Mouse (Mus musculus): ENCODE results near the gene Kif26b.

DNA sequence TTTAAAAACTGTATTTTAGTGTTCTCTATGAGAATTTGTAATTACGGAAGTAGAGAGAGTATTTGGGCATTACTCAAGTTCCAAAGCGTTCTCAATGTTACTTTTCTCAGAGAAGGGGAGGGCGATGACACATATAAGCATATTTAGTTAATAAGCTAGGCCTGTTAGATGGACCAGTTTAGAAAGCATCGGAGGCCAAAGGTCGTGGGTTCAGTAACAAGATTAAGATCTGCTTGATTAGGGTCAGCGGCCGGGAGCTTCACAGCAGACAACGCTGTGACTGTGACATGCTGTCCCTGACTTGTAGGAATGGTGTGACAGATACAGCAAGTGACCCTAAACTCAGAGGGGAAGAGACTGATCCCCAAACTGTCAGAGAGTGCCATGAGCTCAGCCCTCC, 174.6 kb downstream of the Kif26b start:
- TF ChIP-seq CTCF (IDR thresholded peaks at IDR 0.05; ENCODE audit: control insufficient read depth, insufficient read depth, low read length) (no peak), POLR2A (IDR thresholded peaks at IDR 0.05; ENCODE audit: borderline replicate concordance, control insufficient read depth, low read depth, low read length) (no peak)
